Mouse (Mus musculus) limb, embryonic 13.5 days (tissue): Measurements from ENCODE around the gene Habp4. TPM values are rescaled to one million over a fixed set of nuclear protein-coding genes. Genes with fewer than 3 reads are reported as not detected.

Experiments used
- ATAC-seq: fragments of 200-750 bp; cut with Nextera tagmentation; 2 replicates; pipeline ENCODE4 v1.8.0; 2017; ENCODE audit warnings: low read depth, moderate number of reproducible peaks, moderate TSS enrichment; ENCODE audit not compliant: low FRiP score
- H3K27ac ChIP-seq: fragments of 300-500 bp; sonication (generic); 2 replicates; pipeline ENCODE4 v1.5.1; 2015; ENCODE audit warnings: inconsistent platforms, mild to moderate bottlenecking, moderate library complexity
- H3K27me3 ChIP-seq: fragments of 300-500 bp; sonication (generic); 2 replicates; pipeline ENCODE4 v1.6.1; 2015; ENCODE audit warnings: mild to moderate bottlenecking, inconsistent platforms
- H3K36me3 ChIP-seq: fragments of 300-500 bp; sonication (generic); 2 replicates; pipeline ENCODE4 v1.6.1; 2015; ENCODE audit warnings: inconsistent platforms, mild to moderate bottlenecking, moderate library complexity
- H3K4me1 ChIP-seq: fragments of 300-500 bp; sonication (generic); 2 replicates; pipeline ENCODE4 v1.6.1; 2015; ENCODE audit warnings: inconsistent platforms
- H3K4me2 ChIP-seq: fragments of 300-500 bp; sonication (generic); replicated peaks from 2 replicates; pipeline ENCODE4 v1.6.1; 2015; ENCODE audit warnings: inconsistent platforms, mild to moderate bottlenecking, moderate library complexity
- H3K4me3 ChIP-seq: fragments of 300-500 bp; sonication (generic); 2 replicates; pipeline ENCODE4 v1.5.1; 2015; ENCODE audit warnings: moderate library complexity, mild to moderate bottlenecking, inconsistent platforms
- H3K9ac ChIP-seq: fragments of 300-500 bp; sonication (generic); 2 replicates; pipeline ENCODE4 v1.6.1; 2015; ENCODE audit warnings: mild to moderate bottlenecking, inconsistent platforms
- H3K9me3 ChIP-seq: fragments of 300-500 bp; sonication (generic); 2 replicates; pipeline ENCODE4 v1.6.1; 2016; ENCODE audit warnings: inconsistent platforms
- WGBS: fragments of 180-500 bp; shearing (Covaris S2); methylation state at CpG from one replicate; pipeline ENCODE4 v1.1.7; 2015; 5-methylcytosine and 5-hydroxymethylcytosine counted together
- polyA plus RNA-seq: library from polyadenylated mRNA; unstranded; fragments of >200 nt; fragmentation: Nextera tagmentation; extraction: Ambion mirVana; gene quantifications from 2 replicates; pipeline ENCODE4 v1.2.1, GENCODE M21; 2015

The Habp4 gene
- 25.6 and 28.2 TPM in 2 replicates for polyA plus RNA-seq

- Histone ChIP-seq H3K4me2 (peak within 1 kb of the TSS; percentile 98), H3K4me1 (peaks cover 16% of the 10 kb centered on the region), H3K4me3 (peak within 1 kb of the TSS; percentile 70), H3K36me3 (peaks cover 13% of the 10 kb centered on the region), H3K27me3 (no peaks in the 10 kb centered on the region; the same call in 1 of the 2 replicates), H3K9me3 (peaks cover 12% of the 10 kb centered on the region), H3K9ac (peak within 1 kb of the TSS; percentile 85), H3K27ac (peak within 1 kb of the TSS; percentile 73; the same call in 1 of the 2 replicates)
- 0% methylated on average over 29 of the region's 31 CpGs for WGBS
- ATAC-seq: peak; percentile 99
Observed at GRCm38 (mm10) chr13:64161548-64161915, at the start of gene Habp4. Gene Habp4, plus strand, starts transcription at chr13:64161824.

- Histone ChIP-seq H3K36me3 (no peaks in the 10 kb centered on the region), H3K4me2 (no peak overlapping the region), H3K27ac (no peak overlapping the region), H3K4me1 (no peaks in the 10 kb centered on the region), H3K9ac (no peak overlapping the region), H3K9me3 (no peaks in the 10 kb centered on the region), H3K4me3 (no peak overlapping the region), H3K27me3 (no peaks in the 10 kb centered on the region)
- WGBS: 61% methylated on average over 2 of the region's 2 CpGs
- ATAC-seq: no peak
Observed at GRCm38 (mm10) chr13:64117442-64117841, 44.2 kb upstream of the Habp4 start.

GRCm38 (mm10) chr13:64120760-64121159 lies 40.9 kb upstream of the Habp4 start:
- Histone ChIP-seq H3K4me1 (no peaks in the 10 kb centered on the region), H3K27me3 (no peaks in the 10 kb centered on the region), H3K9ac (no peak overlapping the region), H3K36me3 (no peaks in the 10 kb centered on the region), H3K4me3 (no peak overlapping the region), H3K9me3 (no peaks in the 10 kb centered on the region), H3K4me2 (no peak overlapping the region), H3K27ac (no peak overlapping the region)
- no peak for ATAC-seq
- 70% methylated on average over 4 of the region's 4 CpGs for WGBS

- Histone ChIP-seq H3K27ac (no peak overlapping the region), H3K4me1 (peaks cover 3% of the 10 kb centered on the region; the same call in 1 of the 2 replicates), H3K9ac (no peak overlapping the region), H3K4me2 (no peak overlapping the region), H3K27me3 (no peaks in the 10 kb centered on the region), H3K9me3 (no peaks in the 10 kb centered on the region), H3K4me3 (no peak overlapping the region), H3K36me3 (no peaks in the 10 kb centered on the region)
- ATAC-seq: no peak
- 30% methylated on average over 6 of the region's 6 CpGs for WGBS
Observed at GRCm38 (mm10) chr13:64123491-64124188, 38.0 kb upstream of the Habp4 start.

- no peaks in the 10 kb centered on the region for H3K27me3 ChIP-seq
- H3K27ac ChIP-seq: no peak overlapping the region
- no peaks in the 10 kb centered on the region for H3K9me3 ChIP-seq
- H3K9ac ChIP-seq: no peak overlapping the region
- no peak for ATAC-seq
- no peak overlapping the region for H3K4me3 ChIP-seq
- 93% methylated on average over 6 of the region's 6 CpGs for WGBS
- peaks cover 6% of the 10 kb centered on the region; the same call in 1 of the 2 replicates for H3K4me1 ChIP-seq
- no peaks in the 10 kb centered on the region for H3K36me3 ChIP-seq
- H3K4me2 ChIP-seq: no peak overlapping the region
Observed at GRCm38 (mm10) chr13:64124886-64125285, 36.7 kb upstream of the Habp4 start.

GRCm38 (mm10) chr13:64126316-64126715 lies 35.3 kb upstream of the Habp4 start:
- no peak overlapping the region for H3K4me2 ChIP-seq
- H3K9ac ChIP-seq: no peak overlapping the region
- H3K9me3 ChIP-seq: no peaks in the 10 kb centered on the region
- 62% methylated on average over 4 of the region's 4 CpGs for WGBS
- peaks cover 6% of the 10 kb centered on the region; the same call in 1 of the 2 replicates for H3K4me1 ChIP-seq
- H3K27ac ChIP-seq: no peak overlapping the region
- no peak for ATAC-seq
- H3K4me3 ChIP-seq: no peak overlapping the region
- H3K36me3 ChIP-seq: no peaks in the 10 kb centered on the region
- H3K27me3 ChIP-seq: no peaks in the 10 kb centered on the region

GRCm38 (mm10) chr13:64128858-64129615 lies 32.6 kb upstream of the Habp4 start, which contains the start of gene Slc35d2:
Gene Slc35d2, minus strand, starts transcription at chr13:64129368.
- Histone ChIP-seq H3K4me3 (peak within 1 kb of the TSS; percentile 65), H3K36me3 (peaks cover 12% of the 10 kb centered on the region), H3K4me2 (peak within 1 kb of the TSS; percentile 81), H3K9me3 (no peaks in the 10 kb centered on the region), H3K4me1 (peaks cover 6% of the 10 kb centered on the region; the same call in 1 of the 2 replicates), H3K27me3 (no peaks in the 10 kb centered on the region), H3K27ac (peak within 1 kb of the TSS; percentile 23), H3K9ac (peak within 1 kb of the TSS; percentile 77)
- ATAC-seq: peak; percentile 85
- WGBS: 8% methylated on average over 38 of the region's 44 CpGs

GRCm38 (mm10) chr13:64129616-64130375 lies 31.8 kb upstream of the Habp4 start:
- peak overlapping the region; percentile 81 for H3K4me2 ChIP-seq
- WGBS: 36% methylated on average over 15 of the region's 15 CpGs
- no peaks in the 10 kb centered on the region for H3K9me3 ChIP-seq
- H3K36me3 ChIP-seq: peaks cover 19% of the 10 kb centered on the region
- peaks cover 6% of the 10 kb centered on the region; the same call in 1 of the 2 replicates for H3K4me1 ChIP-seq
- no peaks in the 10 kb centered on the region for H3K27me3 ChIP-seq
- peak overlapping the region; percentile 77 for H3K9ac ChIP-seq
- no peak overlapping the region for H3K27ac ChIP-seq
- ATAC-seq: peak; percentile 75; the same call in 1 of the 2 replicates
- H3K4me3 ChIP-seq: peak overlapping the region; percentile 65

- H3K27me3 ChIP-seq: no peaks in the 10 kb centered on the region
- H3K9me3 ChIP-seq: no peaks in the 10 kb centered on the region
- no peak overlapping the region for H3K4me3 ChIP-seq
- H3K9ac ChIP-seq: 0 out of 2 replicates have a peak overlapping the region, but pooled peaks have one; percentile 8
- peaks cover 30% of the 10 kb centered on the region for H3K4me1 ChIP-seq
- no peaks in the 10 kb centered on the region for H3K36me3 ChIP-seq
- no peak for ATAC-seq
- peak overlapping the region; percentile 31; the same call in 1 of the 2 replicates for H3K4me2 ChIP-seq
- no peak overlapping the region for H3K27ac ChIP-seq
- WGBS: 65% methylated on average over 5 of the region's 5 CpGs
Observed at GRCm38 (mm10) chr13:64150121-64150520, 11.5 kb upstream of the Habp4 start.

- Histone ChIP-seq H3K36me3 (no peaks in the 10 kb centered on the region), H3K4me2 (peak overlapping the region; percentile 89), H3K9me3 (no peaks in the 10 kb centered on the region), H3K9ac (peak overlapping the region; percentile 83), H3K27me3 (no peaks in the 10 kb centered on the region; the same call in 1 of the 2 replicates), H3K4me3 (peak overlapping the region; percentile 90), H3K27ac (peak overlapping the region; percentile 80), H3K4me1 (peaks cover 36% of the 10 kb centered on the region)
- ATAC-seq: peak; percentile 25
- under 1% methylated on average over 40 of the region's 42 CpGs for WGBS
Observed at GRCm38 (mm10) chr13:64152241-64152669, 9.4 kb upstream of the Habp4 start.

- H3K4me1 ChIP-seq: peaks cover 36% of the 10 kb centered on the region
- ATAC-seq: peak; percentile 4
Observed at GRCm38 (mm10) chr13:64152671-64153082, 8.9 kb upstream of the Habp4 start.

More at GRCm38 (mm10) chr13:64152671-64153082, 8.9 kb upstream of the Habp4 start:
- peak overlapping the region; percentile 90 for H3K4me3 ChIP-seq
- H3K4me2 ChIP-seq: peak overlapping the region; percentile 89
- H3K36me3 ChIP-seq: no peaks in the 10 kb centered on the region
- H3K9ac ChIP-seq: peak overlapping the region; percentile 83
- no peaks in the 10 kb centered on the region for H3K9me3 ChIP-seq
- H3K27ac ChIP-seq: peak overlapping the region; percentile 80
- WGBS: under 1% methylated on average over 60 of the region's 61 CpGs
- H3K27me3 ChIP-seq: no peaks in the 10 kb centered on the region; the same call in 1 of the 2 replicates
